Mouse (Mus musculus) MEL (cell line): ENCODE results near the gene Rock2. TPM values are rescaled to one million over a fixed set of nuclear protein-coding genes. Genes with fewer than 3 reads are reported as not detected.

Experiments used
- DNase-seq: peaks from one replicate; pipeline ENCODE4 v3.0.0; 2011; ENCODE audit warnings: low read depth, low spot score
- H3K27ac ChIP-seq: 2 replicates; pipeline ENCODE4 v1.5.1; 2012; ENCODE audit warnings: low read depth, mild to moderate bottlenecking, control low read depth, low read length, moderate library complexity; ENCODE audit not compliant: control insufficient read depth
- H3K27me3 ChIP-seq, 2 experiments: fragments of 150-350 bp in 1 of 2; sonication (generic) in 1 of 2; 2 replicates each; pipeline ENCODE4 v1.6.1; 2012; ENCODE audit warnings: low read length in 2 of 2, mild to moderate bottlenecking in 2 of 2, improper control_type of control experiment in 1 of 2, moderate library complexity in 1 of 2; ENCODE audit not compliant: insufficient read depth in 2 of 2, control insufficient read depth in 1 of 2
- H3K36me3 ChIP-seq, 2 experiments: 2 replicates each; pipeline ENCODE4 v1.6.1; 2012 to 2014; ENCODE audit warnings: low read length in 2 of 2, improper control_type of control experiment in 1 of 2, inconsistent platforms in 1 of 2, mild to moderate bottlenecking in 1 of 2; ENCODE audit not compliant: insufficient read depth in 2 of 2, control insufficient read depth in 1 of 2
- H3K4me1 ChIP-seq, 2 experiments: fragments of 150-350 bp in 1 of 2; sonication (generic) in 1 of 2; 2 replicates each; pipeline ENCODE4 v1.6.1; 2012; ENCODE audit warnings: low read length in 2 of 2, improper control_type of control experiment in 1 of 2, mild to moderate bottlenecking in 1 of 2; ENCODE audit not compliant: insufficient read depth in 2 of 2, control insufficient read depth in 1 of 2
- H3K4me3 ChIP-seq, 2 experiments: fragments of 150-350 bp in 1 of 2; sonication (generic) in 1 of 2; 2 replicates each; pipeline ENCODE4 v1.5.1; 2012; ENCODE audit warnings: low read depth in 2 of 2, low read length in 2 of 2, mild to moderate bottlenecking in 2 of 2, moderate library complexity in 2 of 2, control low read depth in 1 of 2, improper control_type of control experiment in 1 of 2; ENCODE audit not compliant: control insufficient read depth in 1 of 2, insufficient read depth in 1 of 2
- H3K79me2 ChIP-seq: 2 replicates; pipeline ENCODE4 v1.6.1; 2012; ENCODE audit warnings: mild to moderate bottlenecking, low read length, moderate library complexity; ENCODE audit not compliant: control insufficient read depth, poor library complexity, insufficient read depth
- H3K9ac ChIP-seq: 2 replicates; pipeline ENCODE4 v1.6.1; 2012; ENCODE audit warnings: low read depth, mild to moderate bottlenecking, control low read depth, low read length, moderate library complexity; ENCODE audit not compliant: control insufficient read depth, poor library complexity, severe bottlenecking
- H3K9me3 ChIP-seq: fragments of 150-350 bp; sonication (generic); replicated peaks from 2 replicates; pipeline ENCODE4 v1.6.1; 2012; ENCODE audit warnings: mild to moderate bottlenecking, low read length, improper control_type of control experiment, moderate library complexity; ENCODE audit not compliant: insufficient read depth
- ETS1 ChIP-seq: IDR thresholded peaks from 2 replicates; pipeline ENCODE4 v1.6.1; 2012; ENCODE audit warnings: low read depth, mild to moderate bottlenecking, inconsistent platforms, low read length, improper control_type of control experiment, moderate library complexity
- GABPA ChIP-seq: IDR thresholded peaks from 2 replicates; pipeline ENCODE4 v1.6.1; 2012; ENCODE audit warnings: low read depth, mild to moderate bottlenecking, inconsistent platforms, low read length, improper control_type of control experiment, moderate library complexity
- HCFC1 ChIP-seq: IDR thresholded peaks from 2 replicates; pipeline ENCODE4 v1.6.1; 2012; ENCODE audit warnings: low read depth, mild to moderate bottlenecking, inconsistent platforms, low read length, improper control_type of control experiment, moderate library complexity
- JUND ChIP-seq: IDR thresholded peaks from 2 replicates; pipeline ENCODE4 v1.6.1; 2011; ENCODE audit warnings: low read depth, mild to moderate bottlenecking, improper control_type of control experiment, low read length
- MAFK ChIP-seq: IDR thresholded peaks from 2 replicates; pipeline ENCODE4 v1.6.1; 2011; ENCODE audit warnings: low read depth, mild to moderate bottlenecking, low read length, improper control_type of control experiment, borderline replicate concordance
- MAX ChIP-seq: IDR thresholded peaks from 2 replicates; pipeline ENCODE4 v1.6.1; 2011; ENCODE audit warnings: low read length, improper control_type of control experiment
- MEF2A ChIP-seq: IDR thresholded peaks from 2 replicates; pipeline ENCODE4 v1.6.1; 2014; ENCODE audit warnings: low read depth, mild to moderate bottlenecking, inconsistent platforms, low read length, improper control_type of control experiment; ENCODE audit not compliant: poor library complexity, insufficient replicate concordance, severe bottlenecking; ENCODE audit errors: extremely low read depth
- MXI1 ChIP-seq: IDR thresholded peaks from 2 replicates; pipeline ENCODE4 v1.6.1; 2011; ENCODE audit warnings: mild to moderate bottlenecking, low read depth, low read length, improper control_type of control experiment
- MYB ChIP-seq: IDR thresholded peaks from 2 replicates; pipeline ENCODE4 v1.6.1; 2011; ENCODE audit warnings: mild to moderate bottlenecking, low read depth, low read length, improper control_type of control experiment
- MYC ChIP-seq: IDR thresholded peaks from 2 replicates; pipeline ENCODE4 v1.6.1; 2011; ENCODE audit warnings: low read depth, mild to moderate bottlenecking, low read length, improper control_type of control experiment, moderate library complexity
- POLR2AphosphoS5 ChIP-seq: IDR thresholded peaks from 2 replicates; pipeline ENCODE4 v1.6.1; 2012; ENCODE audit warnings: low read depth, borderline replicate concordance, mild to moderate bottlenecking, inconsistent platforms, low read length, moderate library complexity, mixed read lengths
- RAD21 ChIP-seq: IDR thresholded peaks from 2 replicates; pipeline ENCODE4 v1.6.1; 2011; ENCODE audit warnings: mild to moderate bottlenecking, low read depth, low read length, improper control_type of control experiment
- RCOR1 ChIP-seq: IDR thresholded peaks from 2 replicates; pipeline ENCODE4 v1.6.1; 2012; ENCODE audit warnings: low read depth, mild to moderate bottlenecking, inconsistent platforms, low read length, improper control_type of control experiment
- SMC3 ChIP-seq: IDR thresholded peaks from 2 replicates; pipeline ENCODE4 v1.6.1; 2011; ENCODE audit warnings: low read depth, low read length, improper control_type of control experiment
- TBP ChIP-seq: IDR thresholded peaks from 2 replicates; pipeline ENCODE4 v1.8.0; 2011; ENCODE audit warnings: low read depth, low read length, improper control_type of control experiment
- TCF12 ChIP-seq: IDR thresholded peaks from 2 replicates; pipeline ENCODE4 v1.6.1; 2014; ENCODE audit warnings: low read depth, mild to moderate bottlenecking, inconsistent platforms, low read length, improper control_type of control experiment, moderate library complexity
- UBTF ChIP-seq: IDR thresholded peaks from 2 replicates; pipeline ENCODE4 v1.6.1; 2012; ENCODE audit warnings: low read depth, mild to moderate bottlenecking, inconsistent platforms, low read length, improper control_type of control experiment, moderate library complexity, borderline replicate concordance; ENCODE audit not compliant: insufficient read depth
- USF2 ChIP-seq, 2 experiments: IDR thresholded peaks; 2 replicates each; pipeline ENCODE4 v1.6.1; 2011 to 2012; ENCODE audit warnings: improper control_type of control experiment in 2 of 2, low read length in 2 of 2, borderline replicate concordance in 1 of 2, inconsistent platforms in 1 of 2, low read depth in 1 of 2, mild to moderate bottlenecking in 1 of 2; ENCODE audit not compliant: insufficient read depth in 1 of 2
- ZC3H11A ChIP-seq: IDR thresholded peaks from 2 replicates; pipeline ENCODE4 v1.6.1; 2012; ENCODE audit warnings: low read depth, mild to moderate bottlenecking, inconsistent platforms, low read length, improper control_type of control experiment
- ZKSCAN1 ChIP-seq: IDR thresholded peaks from 2 replicates; pipeline ENCODE4 v1.6.1; 2012; ENCODE audit warnings: low read depth, mild to moderate bottlenecking, inconsistent platforms, low read length, improper control_type of control experiment, moderate library complexity
- ZNF384 ChIP-seq: IDR thresholded peaks from 2 replicates; pipeline ENCODE4 v1.6.1; 2012; ENCODE audit warnings: low read depth, mild to moderate bottlenecking, inconsistent platforms, low read length, improper control_type of control experiment
- polyA plus RNA-seq, 2 experiments: library from polyadenylated mRNA; stranded (reverse) in 1 of 2; unstranded in 1 of 2; fragments of >175 nt in 1 of 2; fragments of >200 nt in 1 of 2; gene quantifications; 2 replicates each; pipeline versions ENCODE4 v1.2.1 to v1.2.4; 2012; ENCODE audit warnings: low replicate concordance in 2 of 2, low read depth in 1 of 2; ENCODE audit not compliant: insufficient read length in 2 of 2, insufficient read depth in 1 of 2, missing spikeins in 1 of 2
- total RNA-seq: library from RNA; depleted of rRNA; stranded (reverse); fragments of 300-350 nt; gene quantifications from 2 replicates; pipeline ENCODE4 v1.2.3, GENCODE M21; 2012

The Rock2 gene
- total and polyA plus RNA-seq, 3 experiments, result 10.9 to 46.4 (median 14.4) TPM

DNA sequence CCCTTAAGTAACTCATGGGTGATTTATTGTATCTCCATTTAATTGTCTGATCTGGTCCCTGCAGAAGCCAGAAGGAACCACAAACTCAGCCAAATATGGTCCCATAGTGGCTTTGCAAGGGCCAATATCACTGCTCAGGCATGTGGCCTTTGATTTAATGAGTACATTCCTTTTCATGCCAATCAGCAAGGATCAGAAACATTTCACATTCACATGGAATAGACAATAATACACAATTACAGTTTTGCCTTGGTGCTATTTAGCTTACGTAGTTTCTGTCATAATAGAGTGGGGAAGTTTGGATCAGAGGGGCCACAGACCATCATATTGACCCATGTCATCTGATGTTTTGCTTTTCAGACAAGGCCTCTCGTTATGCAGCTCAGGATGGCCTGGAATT is 46.2 kb upstream of the Rock2 start:
- TF ChIP-seq MAFK (no peak), ZKSCAN1 (no peak), MXI1 (no peak)
- H3K4me3 ChIP-seq, result no peak overlapping the region
- H3K4me1 ChIP-seq, result peaks cover 5 to 9% of the 10 kb centered on the region in 2 experiments
- no peaks in the 10 kb centered on the region for H3K79me2 ChIP-seq
- no peak overlapping the region for H3K9ac ChIP-seq
- H3K36me3 ChIP-seq, result peaks cover 0 to 5% of the 10 kb centered on the region in 2 experiments; a peak in 2 of 4 replicates
- no peak overlapping the region for H3K27ac ChIP-seq
- DNase-seq, result no peak
- no peaks in the 10 kb centered on the region for H3K9me3 ChIP-seq
- H3K27me3 ChIP-seq, result no peaks in the 10 kb centered on the region

DNA sequence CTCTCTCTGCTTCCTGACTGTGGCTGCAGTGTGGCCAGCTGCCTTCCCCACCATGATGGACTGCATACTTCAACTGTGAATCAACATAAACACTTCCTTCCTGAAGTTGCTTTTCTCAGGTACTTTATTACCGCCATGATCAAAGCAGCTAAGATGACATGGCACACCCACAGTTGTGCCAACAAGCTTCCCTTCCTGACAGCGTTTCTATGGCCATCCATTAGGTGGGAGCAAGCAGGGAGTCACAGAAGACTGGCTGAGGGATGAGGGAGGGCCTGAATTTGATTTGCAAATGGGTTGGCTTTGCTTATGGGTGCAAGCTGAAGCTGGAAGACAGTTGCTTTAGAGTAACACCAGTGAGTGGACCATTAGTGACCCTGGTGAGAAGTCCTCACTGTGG is 44.9 kb upstream of the Rock2 start:
- no peaks in the 10 kb centered on the region for H3K79me2 ChIP-seq
- no peak overlapping the region for H3K9ac ChIP-seq
- H3K4me3 ChIP-seq, result no peak overlapping the region
- TF ChIP-seq MYB, result no peak
- no peak for TF ChIP-seq TBP
- TF ChIP-seq MYC, result no peak
- TF ChIP-seq RCOR1, result no peak
- TF ChIP-seq USF2 (IDR thresholded peaks at IDR 0.05; ENCODE audit: borderline replicate concordance in 1 of 2, insufficient read depth in 1 of 2, low read depth in 1 of 2, low read length in 2 of 2), result no peak
- TF ChIP-seq TCF12, result no peak
- TF ChIP-seq HCFC1, result no peak
- TF ChIP-seq ZNF384, result no peak
- DNase-seq, result no peak
- H3K36me3 ChIP-seq, result peaks cover 0 to 10% of the 10 kb centered on the region in 2 experiments; a peak in 2 of 4 replicates
- peaks cover 10 to 17% of the 10 kb centered on the region in 2 experiments for H3K4me1 ChIP-seq
- H3K9me3 ChIP-seq, result no peaks in the 10 kb centered on the region
- H3K27me3 ChIP-seq, result no peaks in the 10 kb centered on the region
- no peak overlapping the region for H3K27ac ChIP-seq

DNA sequence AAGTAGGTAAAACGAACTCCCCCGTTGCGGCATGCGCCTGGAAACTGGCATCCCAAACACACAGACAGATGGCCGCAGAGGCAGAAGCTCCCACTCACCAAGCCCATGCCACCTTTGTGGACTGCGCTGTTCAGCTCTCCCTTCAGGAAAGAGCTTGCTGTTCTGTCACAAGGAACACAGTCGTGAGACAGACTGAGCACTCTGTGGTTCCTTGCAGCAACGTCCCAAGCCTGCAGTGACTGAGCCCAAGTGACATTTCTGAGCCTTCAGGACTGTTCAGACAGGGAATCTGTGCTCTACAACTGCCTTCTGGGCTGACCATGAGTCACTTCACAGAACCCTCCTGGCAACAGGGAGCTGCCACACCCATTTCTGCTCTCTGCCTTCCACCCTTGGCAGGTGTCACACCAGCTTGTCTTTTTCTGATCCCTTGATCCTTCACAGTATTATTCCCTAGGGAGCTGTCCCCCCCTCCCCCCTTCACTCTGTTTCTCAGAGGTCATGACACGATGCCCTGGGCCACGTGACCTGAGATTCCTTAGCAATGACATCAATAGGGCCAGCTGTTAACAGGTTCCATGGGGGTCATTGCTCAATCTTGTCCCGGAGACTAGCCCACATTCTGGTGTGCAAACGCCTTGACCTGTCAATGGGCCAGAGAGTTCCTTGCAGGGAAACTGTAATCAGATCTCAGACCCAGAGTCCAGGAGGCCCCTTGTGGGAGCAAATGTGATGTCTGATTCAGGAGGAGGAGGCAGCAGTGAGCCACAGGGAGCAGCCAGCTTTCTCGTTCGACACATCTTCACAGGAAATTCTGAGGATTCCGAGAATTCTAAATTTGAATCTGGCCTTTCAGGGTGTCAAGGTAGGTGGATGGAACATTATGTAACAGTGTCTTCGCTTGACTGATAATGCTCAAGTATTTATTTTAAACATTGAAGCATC is 44.0 kb upstream of the Rock2 start:
- Histone ChIP-seq H3K9ac (no peak overlapping the region), H3K4me1 (peaks cover 10 to 14% of the 10 kb centered on the region in 2 experiments), H3K27ac (no peak overlapping the region), H3K4me3 (no peak overlapping the region), H3K27me3 (no peaks in the 10 kb centered on the region), H3K79me2 (no peaks in the 10 kb centered on the region), H3K9me3 (no peaks in the 10 kb centered on the region), H3K36me3 (peaks cover 0 to 10% of the 10 kb centered on the region in 2 experiments; a peak in 2 of 4 replicates)
- TF ChIP-seq POLR2AphosphoS5 (no peak), SMC3 (no peak), MAFK (no peak), UBTF (no peak), ETS1 (no peak), RCOR1 (no peak), MYB (no peak), RAD21 (no peak), MXI1 (no peak), MAX (no peak), MEF2A (no peak), JUND (no peak), ZC3H11A (no peak), GABPA (no peak)
- no peak for DNase-seq
